Mouse (Mus musculus): ENCODE results near the gene Zfp931.
"Not testable (repeated sequence)": the region's sequence is repeated elsewhere in the genome, so short reads cannot be mapped to it uniquely, and the experiment has no call there.

The Zfp931 gene

DNA sequence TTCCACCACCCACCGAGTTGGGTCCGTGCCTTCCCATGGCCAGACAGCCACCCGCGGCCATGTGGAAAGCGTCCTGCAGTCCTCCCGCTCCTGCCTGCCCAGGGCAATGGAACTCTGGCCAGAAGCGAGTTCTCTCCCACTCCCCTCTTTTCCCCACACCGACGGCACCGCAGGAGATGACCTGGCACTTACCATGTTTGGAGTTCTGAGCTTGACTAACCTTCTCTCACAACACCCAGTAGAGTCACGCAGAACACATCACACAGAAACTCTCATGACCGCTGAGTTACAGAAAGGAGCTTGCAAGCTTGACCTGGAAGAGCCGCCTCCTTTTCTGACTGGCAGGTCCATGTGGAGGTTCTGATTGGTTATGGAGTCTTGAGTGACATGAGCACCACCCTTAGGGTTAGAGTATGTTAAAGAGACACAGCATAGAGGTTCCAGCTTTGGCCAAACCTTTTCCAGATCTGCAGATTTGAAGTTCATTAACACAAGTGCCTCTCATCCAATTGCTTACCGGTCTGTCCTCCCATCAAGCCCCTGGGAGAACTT, at the start of gene Zfp931:
TSS of gene Zfp931 (minus strand) at position 311 of the 552 bp plus-strand sequence.
- in situ Hi-C loops (cut with MboI, MseI), result not testable (repeated sequence)

- in situ Hi-C loops (cut with MboI, MseI), result no loop called here
These were observed 48.0 kb upstream of the Zfp931 start for GRCm38 (mm10) chr2:178126041-178126820.

DNA sequence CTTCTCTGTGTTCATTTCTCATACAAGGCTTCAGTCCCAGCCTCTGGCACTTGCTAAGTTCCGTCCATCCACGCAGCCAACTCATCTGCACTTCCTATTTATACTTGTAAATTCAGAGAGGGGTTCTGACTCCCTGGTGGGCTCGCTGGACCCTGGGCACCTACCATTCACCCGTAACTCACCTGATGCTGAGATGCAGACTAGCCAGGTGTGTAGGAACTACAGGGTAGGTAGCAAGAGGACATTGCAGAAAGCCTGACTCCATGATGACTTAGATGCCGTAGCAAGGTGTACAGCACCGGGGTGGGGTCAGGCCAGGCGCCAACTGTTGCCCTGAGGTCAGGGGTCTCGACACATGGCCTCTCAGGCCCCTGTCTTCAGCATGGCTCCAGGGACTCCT, 47.2 kb upstream of the Zfp931 start:
- in situ Hi-C loops (cut with MboI, MseI), result no loop called here

DNA sequence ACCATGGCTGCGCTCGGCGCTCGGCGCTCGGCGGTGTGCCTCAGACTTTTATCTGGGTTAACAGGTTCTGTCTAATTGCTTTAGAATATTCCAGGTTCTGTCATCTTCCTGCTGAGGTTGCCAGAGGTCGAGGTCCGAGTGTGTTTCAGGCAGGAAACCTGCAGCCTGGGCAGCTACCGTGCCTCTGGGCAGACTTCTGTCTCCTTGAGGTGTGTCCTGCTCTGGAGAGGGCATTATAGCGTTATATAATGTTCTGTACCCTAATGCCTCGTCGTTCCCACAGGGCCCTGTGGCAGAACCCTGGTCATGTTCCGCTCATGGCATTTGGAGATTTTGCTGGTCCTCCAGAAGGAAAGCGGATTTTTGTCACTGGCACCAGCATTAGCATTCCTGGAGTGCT, 45.2 kb upstream of the Zfp931 start:
- in situ Hi-C loops (cut with MboI, MseI), result no loop called here

DNA sequence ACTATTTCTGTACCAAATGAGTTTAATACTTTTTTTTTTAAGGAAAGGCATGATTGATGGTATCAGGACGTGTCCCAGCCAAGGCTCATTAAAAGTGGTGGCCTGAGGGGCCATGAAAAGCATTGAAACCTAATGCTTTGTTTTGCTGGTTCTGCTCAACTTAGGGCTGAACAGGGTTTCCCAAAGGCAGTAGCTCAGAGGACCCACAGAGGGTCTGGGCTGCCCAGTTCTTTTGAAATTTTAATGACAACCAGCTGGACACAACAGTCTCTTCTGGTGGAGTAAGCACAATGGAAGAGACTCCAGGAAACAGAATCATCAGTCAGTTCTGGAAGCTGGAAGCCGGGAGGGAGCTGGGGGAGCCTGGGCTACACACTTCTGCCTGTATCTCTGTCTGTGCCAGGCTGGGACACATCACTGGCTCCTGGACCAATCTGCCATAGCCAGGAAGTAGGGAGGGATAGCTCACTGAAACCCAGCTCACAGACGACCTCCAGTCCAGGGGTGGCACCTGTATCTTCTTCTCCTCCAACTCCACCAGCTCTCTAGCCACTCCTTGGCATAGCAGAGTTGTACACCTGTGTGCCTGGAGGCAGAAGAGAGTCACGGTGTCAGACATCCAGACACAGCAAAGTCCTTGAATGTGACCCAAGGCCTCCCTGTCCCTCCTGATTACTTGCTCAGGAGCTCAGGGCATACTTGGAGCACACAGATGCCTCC, 43.8 kb upstream of the Zfp931 start:
- in situ Hi-C loops (cut with MboI, MseI), result no loop called here

DNA sequence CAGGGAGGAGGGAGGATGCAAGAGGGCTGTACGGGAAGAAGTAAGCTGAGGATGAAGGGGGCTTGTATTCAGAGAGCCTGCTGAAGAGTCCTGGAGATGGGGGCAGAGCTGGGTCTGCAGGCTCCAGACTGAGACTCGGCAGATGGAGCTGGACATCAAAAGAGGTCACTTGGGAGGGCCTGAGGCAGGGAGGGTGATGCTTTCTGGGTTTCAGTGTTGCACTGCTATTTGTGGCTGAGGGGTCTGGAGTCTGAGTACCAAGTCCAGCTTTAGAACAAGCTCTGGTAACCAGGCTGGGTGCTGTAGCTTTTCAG, 43.1 kb upstream of the Zfp931 start:
- in situ Hi-C loops (cut with MboI, MseI), result no loop called here

DNA sequence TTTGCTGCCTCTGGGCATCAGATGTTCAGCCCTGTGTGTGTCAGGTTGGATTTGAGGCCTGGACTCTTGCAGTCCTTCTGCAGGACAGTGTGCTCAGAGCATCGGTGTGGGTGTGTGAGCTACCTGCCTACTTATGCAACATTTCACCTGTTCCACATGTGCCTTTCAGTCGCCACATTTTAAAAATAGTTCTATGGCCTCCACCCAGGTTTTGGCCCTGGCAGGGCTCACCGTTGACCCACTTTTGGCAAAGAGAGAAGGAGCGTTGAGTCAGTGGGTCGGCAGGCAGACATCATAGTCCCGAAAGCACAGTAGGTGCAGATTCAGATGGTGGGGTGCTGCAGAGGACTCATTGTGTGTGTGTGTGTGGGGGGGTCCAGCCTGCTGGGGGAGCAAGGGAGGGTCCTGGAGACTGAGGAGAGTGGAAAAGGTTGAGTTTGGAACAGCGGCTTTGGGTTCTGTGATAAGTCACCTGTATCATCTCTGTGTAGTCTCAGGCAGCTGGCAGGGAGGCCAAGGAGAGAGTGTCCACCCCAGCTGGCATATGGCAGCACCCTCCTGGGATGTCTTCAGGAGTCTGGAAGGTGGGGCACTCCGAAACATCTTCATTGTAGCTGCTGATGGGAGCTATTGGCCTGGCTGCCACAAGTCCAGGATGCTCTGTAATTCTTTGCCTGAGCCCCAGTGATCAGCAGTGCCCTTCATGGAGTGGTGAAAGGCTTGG, 42.5 kb upstream of the Zfp931 start:
- in situ Hi-C loops (cut with MboI, MseI), result no loop called here

DNA sequence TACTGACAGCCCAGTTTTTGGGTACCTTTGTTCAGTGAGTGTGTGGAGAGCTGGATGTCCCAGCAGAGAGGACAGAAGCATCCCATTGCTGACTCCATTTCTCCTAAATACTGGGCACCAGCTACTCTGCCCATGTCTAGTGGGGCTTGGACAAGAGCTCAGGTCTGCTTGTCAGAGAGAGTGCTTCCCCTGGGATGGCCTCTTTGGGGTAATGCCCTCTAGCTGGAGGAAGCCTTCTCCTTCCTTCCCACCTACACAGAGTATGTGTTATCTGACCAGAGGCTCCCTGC, 42.0 kb upstream of the Zfp931 start:
- in situ Hi-C loops (cut with MboI, MseI), result no loop called here

DNA sequence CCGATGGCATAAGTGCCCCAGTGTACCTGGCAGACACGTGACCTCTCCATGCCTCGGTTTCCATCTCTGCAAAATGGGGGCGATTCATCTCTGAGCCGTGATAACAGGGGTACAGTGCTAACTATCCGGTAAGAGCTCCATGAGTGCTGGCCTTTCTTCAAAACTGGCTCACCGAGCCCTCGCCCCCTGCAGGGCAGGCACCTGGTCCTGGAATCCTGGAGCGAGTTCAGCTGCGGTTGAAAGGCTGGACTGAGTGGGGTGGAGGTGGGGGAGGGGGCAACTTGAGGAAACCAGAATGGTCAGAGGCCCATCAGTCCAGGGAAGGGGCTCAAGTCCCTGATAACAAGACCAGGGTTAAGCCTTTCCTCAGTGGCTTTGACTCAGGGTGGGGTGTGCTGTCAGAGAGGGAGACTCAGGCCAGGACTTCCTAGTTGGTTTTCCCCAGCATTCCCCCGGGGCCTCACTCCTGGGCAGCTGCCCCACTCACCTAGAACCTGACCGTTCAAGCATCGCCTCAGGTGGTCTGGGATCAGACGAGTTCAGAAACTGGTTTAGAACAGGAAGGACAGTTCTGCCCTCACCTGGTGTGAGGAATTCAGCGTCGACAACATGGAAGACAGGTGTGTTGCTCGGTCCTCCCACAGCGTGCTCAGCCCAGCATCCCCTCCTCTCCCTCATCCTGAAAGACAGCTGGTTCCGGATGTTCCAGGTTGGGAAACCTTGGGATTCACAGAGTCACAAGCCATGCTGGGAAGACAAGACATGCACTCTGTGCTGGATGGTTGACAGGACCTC, 41.5 kb upstream of the Zfp931 start:
- in situ Hi-C loops (cut with MboI, MseI), result no loop called here

DNA sequence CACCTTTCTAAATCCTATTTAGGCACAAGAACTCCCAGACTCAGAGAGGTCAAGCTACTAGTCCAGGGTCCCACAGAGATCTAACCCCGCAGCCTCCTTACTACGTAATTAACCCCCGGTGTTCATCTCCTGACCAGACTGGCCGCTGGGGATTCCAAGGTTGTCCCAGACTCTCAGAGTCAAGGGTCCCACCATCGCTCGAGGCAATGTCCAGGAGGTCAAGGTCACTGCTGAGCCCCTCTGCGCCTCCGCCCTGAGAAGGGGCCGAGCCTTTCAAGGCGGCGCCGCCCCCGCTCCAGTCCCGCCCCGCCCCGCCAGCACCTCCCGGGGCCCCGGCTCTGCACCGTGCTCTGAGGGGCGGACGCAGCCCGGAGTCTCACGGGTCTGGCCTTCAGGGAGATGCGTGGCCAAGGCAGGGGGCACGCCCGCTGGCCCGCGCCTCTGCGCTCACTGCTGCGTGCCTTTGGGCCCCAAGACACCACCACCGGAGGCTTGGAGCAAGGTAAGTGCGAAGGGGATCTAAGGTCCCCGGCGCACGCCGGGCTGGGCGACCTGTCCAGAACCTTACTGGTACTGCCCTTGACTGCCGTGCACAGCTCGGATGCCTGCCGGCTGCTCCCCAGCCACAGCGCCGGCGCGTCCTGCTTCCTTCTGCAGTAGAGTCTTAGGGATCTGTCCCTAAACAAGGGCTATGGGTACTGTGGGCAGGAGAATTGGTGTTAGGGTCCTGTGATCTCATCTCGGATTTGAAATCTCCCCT, 40.7 kb upstream of the Zfp931 start, which contains the start of gene Phactr3:
TSS of gene Phactr3 (plus strand) at position 175 of the 760 bp plus-strand sequence.
- in situ Hi-C loops (cut with MboI, MseI), result no loop called here

DNA sequence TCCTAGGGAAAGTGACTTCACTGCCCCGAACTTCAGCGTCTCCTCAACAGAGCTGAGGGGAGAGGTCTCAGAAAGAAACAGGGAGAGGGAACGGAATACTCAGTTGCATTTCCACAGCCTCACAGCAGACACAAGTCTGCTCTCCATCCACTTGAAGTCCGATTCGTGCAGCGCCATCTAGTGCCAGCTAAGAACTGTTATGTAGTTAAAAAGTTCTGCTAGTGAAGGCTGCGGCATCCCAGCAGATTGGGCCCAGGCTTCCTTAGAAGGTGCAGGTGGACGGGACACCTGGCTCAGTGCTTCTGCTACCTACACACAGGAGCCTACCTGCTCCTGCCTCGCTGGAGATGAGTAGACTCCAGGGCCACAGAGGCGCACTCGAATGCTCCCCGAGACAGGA, 39.7 kb upstream of the Zfp931 start:
- in situ Hi-C loops (cut with MboI, MseI), result no loop called here

DNA sequence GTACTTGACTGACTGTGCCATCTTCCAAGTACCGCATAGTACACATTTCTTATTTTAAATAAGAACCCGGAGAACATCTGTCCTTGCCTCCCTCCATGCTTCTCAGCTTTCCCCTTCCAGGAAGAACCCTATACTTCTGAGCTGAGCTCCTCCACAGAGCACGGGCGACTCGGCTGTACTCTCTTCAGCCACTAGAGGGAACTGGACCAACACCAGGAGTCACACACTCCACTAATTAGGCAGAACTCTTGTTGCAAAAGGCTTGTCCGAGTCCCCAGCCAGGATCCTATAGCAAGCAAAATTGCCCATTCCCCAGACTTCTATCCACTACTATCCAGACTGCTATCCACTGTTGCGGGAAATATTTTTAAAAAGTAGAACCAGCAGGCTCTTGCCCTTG, 23.7 kb upstream of the Zfp931 start:
- in situ Hi-C loops (cut with MboI, MseI), result no loop called here

DNA sequence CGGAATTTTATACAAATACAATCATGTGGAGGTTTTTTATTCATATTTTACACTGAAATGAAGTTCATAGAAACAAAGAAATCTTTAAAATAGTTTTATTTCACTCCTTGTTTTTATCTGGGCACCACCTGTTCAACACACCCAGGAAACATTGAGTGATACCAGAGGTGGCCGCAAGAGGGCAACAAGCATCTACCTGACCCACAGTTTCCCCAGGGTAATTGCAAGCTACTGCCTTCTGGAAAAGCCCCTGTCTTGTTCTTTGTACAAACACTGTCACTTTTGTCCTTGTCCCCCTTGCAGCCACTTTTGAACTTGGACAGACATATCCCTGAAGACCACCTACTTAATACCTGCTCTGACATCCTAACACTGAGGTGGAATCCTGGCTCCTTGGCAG, 19.7 kb upstream of the Zfp931 start:
- in situ Hi-C loops (cut with MboI, MseI), result no loop called here

- in situ Hi-C loops (cut with MboI, MseI), result no loop called here
These were observed 11.3 kb upstream of the Zfp931 start for GRCm38 (mm10) chr2:178089586-178089985.

GRCm38 (mm10) chr2:178058195-178058594, 20.1 kb downstream of the Zfp931 start:
- in situ Hi-C loops (cut with MboI, MseI), result no loop called here

DNA sequence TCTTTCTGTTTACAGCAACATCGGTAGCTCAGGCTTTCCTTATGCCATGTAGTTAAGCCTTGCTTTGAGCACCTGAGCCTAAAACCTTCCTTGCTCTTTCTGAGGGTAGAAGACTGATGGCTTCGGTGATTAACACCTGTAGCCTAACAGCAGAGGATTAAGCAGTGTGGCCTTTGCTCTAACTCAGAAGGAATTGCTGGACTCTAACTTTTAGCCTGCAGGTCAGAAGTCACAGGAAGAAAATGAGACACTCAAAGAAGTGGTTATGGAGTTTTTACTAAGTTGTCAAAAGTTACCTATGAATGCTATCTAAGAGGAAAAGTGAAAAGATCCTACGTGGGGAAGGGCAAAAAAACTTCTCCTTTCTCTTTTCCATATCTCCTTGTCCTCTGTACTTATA, 50.7 kb downstream of the Zfp931 start:
- in situ Hi-C loops (cut with MboI, MseI), result loop anchor here (5.0 to 10.0 kb wide), 3 partner anchors 125 to 1603 kb away; partner anchors contain the start of gene Gm14435 (in 1 of the 2)

DNA sequence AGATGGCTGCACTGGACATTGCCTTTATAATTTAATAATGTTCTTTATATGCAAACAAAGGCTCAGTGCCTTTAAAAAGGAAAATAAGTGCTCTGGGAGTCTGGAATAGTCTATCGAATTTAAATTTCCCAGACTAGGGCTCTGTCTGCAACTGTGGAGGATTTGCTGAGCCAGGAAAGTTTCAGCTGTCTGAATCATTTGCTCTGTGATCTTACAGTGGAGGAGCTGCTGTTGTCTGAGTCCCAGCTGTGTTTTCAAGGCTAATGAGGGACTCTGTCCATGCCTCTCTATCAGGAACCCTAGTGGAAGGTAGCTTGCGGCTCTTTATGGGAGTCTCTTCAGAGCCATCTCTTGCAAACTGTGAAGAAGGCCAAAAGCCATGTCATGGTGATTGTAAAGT, 54.4 kb downstream of the Zfp931 start:
- in situ Hi-C loops (cut with MboI, MseI), result loop anchor here in 1 of 2 experiments (10.0 kb wide), 1 partner anchor 1599 kb away; the partner anchor contains the start of gene Gm14435

DNA sequence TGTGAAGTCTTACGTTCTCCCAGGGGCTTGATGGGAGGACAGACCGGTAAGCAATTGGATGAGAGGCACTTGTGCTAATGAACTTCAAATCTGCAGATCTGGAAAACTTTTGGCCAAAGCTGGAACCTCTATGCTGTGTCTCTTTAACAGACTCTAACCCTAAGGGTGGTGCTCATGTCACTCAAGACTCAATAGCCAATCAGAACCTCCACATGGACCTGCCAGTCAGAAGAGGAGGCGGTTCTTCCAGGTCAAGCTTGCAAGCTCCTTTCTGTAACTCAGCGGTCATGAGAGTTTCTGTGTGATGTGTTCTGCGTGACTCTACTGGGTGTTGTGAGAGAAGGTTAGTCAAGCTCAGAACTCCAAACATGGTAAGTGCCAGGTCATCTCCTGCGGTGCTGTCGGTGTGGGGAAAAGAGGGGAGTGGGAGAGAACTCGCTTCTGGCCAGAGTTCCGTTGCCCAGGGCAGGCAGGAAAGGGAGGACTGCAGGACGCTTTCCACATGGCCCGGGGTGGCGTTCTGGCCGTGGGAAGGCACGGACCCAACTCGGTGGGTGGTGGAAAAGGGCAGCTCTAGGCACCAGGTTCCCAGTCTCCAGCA, 55.2 kb downstream of the Zfp931 start, which contains the start of gene Zfp971:
TSS of gene Zfp971 (plus strand) at position 274 of the 601 bp plus-strand sequence.
- in situ Hi-C loops (cut with MboI, MseI), result loop anchor here in 1 of 2 experiments (10.0 kb wide), 1 partner anchor 1598 kb away; the partner anchor contains the start of gene Gm14435

GRCm38 (mm10) chr2:178020773-178021172, 57.5 kb downstream of the Zfp931 start:
- in situ Hi-C loops (cut with MboI, MseI), result loop anchor here in 1 of 2 experiments (10.0 kb wide), 1 partner anchor 1596 kb away; the partner anchor contains the start of gene Gm14435

- in situ Hi-C loops (cut with MboI, MseI), result not testable (repeated sequence)
These were observed 58.8 kb downstream of the Zfp931 start for GRCm38 (mm10) chr2:178019486-178019885.
